In genomic region chr19:27203711-27204238, GRCm38 (mm10) we compare ENCODE assay signal across 15 mouse cellular contexts.
"Had no signal": no experiment of that assay in that cellular context is flagged by ENCODE, and none has a peak within 500 bp of the region (broad histone marks: within the 10 kb centered on the region; RNA-seq: fewer than 3 reads in every experiment).

No protein-coding gene starts in this region.

- ATAC-seq: liver, postnatal 0 days; lung, postnatal 0 days; midbrain, embryonic 13.5 days; midbrain, embryonic 16.5 days had no signal

- DNase-seq: kidney, adult 11 months; kidney, adult 8-10 months; kidney, postnatal 10 days; kidney, postnatal 36 days; layer of hippocampus, postnatal 36 days; left cerebral cortex, postnatal 4 days; liver, postnatal 0 days; lung, embryonic 14.5 days; right cerebral cortex, postnatal 14 days; spleen, adult 18-20 months; thymus, adult 18-20 months; thymus, postnatal 36 days had no signal
